Mouse (Mus musculus) brain, embryonic 14.5 days (tissue): ENCODE data around the gene Abcb5.

Source experiments
- CTCF ChIP-seq: fragments of 200-500 bp; IDR thresholded peaks from 2 replicates; pipeline ENCODE4 v1.5.1; 2012; ENCODE audit warnings: inconsistent platforms, mild to moderate bottlenecking, moderate library complexity, borderline replicate concordance; ENCODE audit not compliant: insufficient read depth, insufficient read length; ENCODE audit errors: extremely low read depth
- POLR2A ChIP-seq: fragments of 200-500 bp; IDR thresholded peaks from 2 replicates; pipeline ENCODE4 v1.6.1; 2012; ENCODE audit warnings: mild to moderate bottlenecking, inconsistent platforms, borderline replicate concordance; ENCODE audit not compliant: poor library complexity, insufficient read depth, insufficient read length, severe bottlenecking; ENCODE audit errors: extremely low read depth

DNA sequence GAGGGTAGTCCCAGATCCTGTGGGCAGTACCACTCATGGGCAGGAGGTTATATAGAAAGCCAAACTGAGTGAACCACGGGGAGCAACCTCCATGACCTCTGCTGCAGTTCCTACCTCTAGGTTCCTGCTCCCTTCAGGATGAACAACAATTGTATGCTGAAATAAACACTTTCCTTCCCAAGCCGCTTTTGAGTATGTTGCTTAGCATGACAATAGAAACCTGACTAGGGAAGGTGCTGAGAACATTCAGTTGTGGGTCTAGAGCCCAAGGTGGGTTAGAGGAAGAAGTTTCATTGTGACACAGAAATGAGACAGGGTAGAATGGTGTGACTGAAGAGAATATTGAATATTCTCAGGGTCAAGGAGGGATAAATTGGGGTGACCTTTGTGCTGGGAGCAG lies 55.9 kb downstream of the Abcb5 start:
- TF ChIP-seq CTCF (no peak), POLR2A (no peak)
